Mouse (Mus musculus) hindbrain, embryonic 12.5 days (tissue): ENCODE data around the gene Stat4. TPM values are rescaled to one million over a fixed set of nuclear protein-coding genes. Genes with fewer than 3 reads are reported as not detected.
A peak's percentile ranks its signal among the peaks of the same experiment; 100 is the strongest.

ENCODE experiments used
- ATAC-seq: fragments of 200-750 bp; cut with Nextera tagmentation; 2 replicates; pipeline ENCODE4 v1.8.0; 2017; ENCODE audit warnings: moderate TSS enrichment; ENCODE audit not compliant: low FRiP score
- H3K27ac ChIP-seq: fragments of 300-500 bp; sonication (generic); 2 replicates; pipeline ENCODE4 v1.5.1; 2016; ENCODE audit warnings: mild to moderate bottlenecking
- H3K27me3 ChIP-seq: fragments of 300-500 bp; sonication (generic); 2 replicates; pipeline ENCODE4 v1.6.1; 2016; ENCODE audit warnings: mild to moderate bottlenecking
- H3K36me3 ChIP-seq: fragments of 300-500 bp; sonication (generic); 2 replicates; pipeline ENCODE4 v1.6.1; 2016; ENCODE audit warnings: mild to moderate bottlenecking
- H3K4me1 ChIP-seq: fragments of 300-500 bp; sonication (generic); 2 replicates; pipeline ENCODE4 v1.6.1; 2016
- H3K4me2 ChIP-seq: fragments of 300-500 bp; sonication (generic); replicated peaks from 2 replicates; pipeline ENCODE4 v1.6.1; 2016; ENCODE audit warnings: mild to moderate bottlenecking
- H3K4me3 ChIP-seq: fragments of 300-500 bp; sonication (generic); 2 replicates; pipeline ENCODE4 v1.5.1; 2016; ENCODE audit warnings: mild to moderate bottlenecking
- H3K9ac ChIP-seq: fragments of 300-500 bp; sonication (generic); 2 replicates; pipeline ENCODE4 v1.6.1; 2016; ENCODE audit warnings: mild to moderate bottlenecking, moderate library complexity
- H3K9me3 ChIP-seq: fragments of 300-500 bp; sonication (generic); replicated peaks from 2 replicates; pipeline ENCODE4 v1.6.1; 2016; ENCODE audit warnings: mild to moderate bottlenecking
- WGBS: fragments of 180-500 bp; shearing (Covaris S2); methylation state at CpG from one replicate; pipeline ENCODE4 v1.1.7; 2016; 5-methylcytosine and 5-hydroxymethylcytosine counted together
- polyA plus RNA-seq: library from polyadenylated mRNA; unstranded; fragments of >200 nt; fragmentation: Nextera tagmentation; extraction: Ambion mirVana; gene quantifications from 2 replicates; pipeline ENCODE4 v1.2.1, GENCODE M21; 2016

The Stat4 gene
- polyA plus RNA-seq, 1 experiment from 2014 or later = 0.88 TPM

GRCm38 (mm10) chr1:52079724-52080367 lies 92.9 kb downstream of the Stat4 start:
- H3K4me3 ChIP-seq = no peak overlapping the region
- no peaks in the 10 kb centered on the region for H3K9me3 ChIP-seq
- peak; percentile 89 for ATAC-seq
- H3K27ac ChIP-seq = no peak overlapping the region
- 8% methylated on average over 10 of the region's 10 CpGs for WGBS
- no peaks in the 10 kb centered on the region for H3K36me3 ChIP-seq
- H3K4me1 ChIP-seq = peaks cover 15% of the 10 kb centered on the region
- H3K4me2 ChIP-seq = peak overlapping the region; percentile 15; the same call in 1 of the 2 replicates
- H3K9ac ChIP-seq = no peak overlapping the region
- H3K27me3 ChIP-seq = no peaks in the 10 kb centered on the region

GRCm38 (mm10) chr1:52080375-52080774 lies 93.4 kb downstream of the Stat4 start:
- peak overlapping the region; percentile 15; the same call in 1 of the 2 replicates for H3K4me2 ChIP-seq
- no peak overlapping the region for H3K4me3 ChIP-seq
- no peaks in the 10 kb centered on the region for H3K27me3 ChIP-seq
- peaks cover 15% of the 10 kb centered on the region for H3K4me1 ChIP-seq
- H3K27ac ChIP-seq = no peak overlapping the region
- no peaks in the 10 kb centered on the region for H3K36me3 ChIP-seq
- no peak for ATAC-seq
- H3K9ac ChIP-seq = no peak overlapping the region
- no peaks in the 10 kb centered on the region for H3K9me3 ChIP-seq
- 7% methylated on average over 8 of the region's 8 CpGs for WGBS

GRCm38 (mm10) chr1:52086236-52086635 lies 99.3 kb downstream of the Stat4 start:
- Histone ChIP-seq H3K9me3 (no peaks in the 10 kb centered on the region), H3K27me3 (no peaks in the 10 kb centered on the region), H3K27ac (no peak overlapping the region), H3K4me2 (no peak overlapping the region), H3K4me3 (no peak overlapping the region), H3K36me3 (no peaks in the 10 kb centered on the region), H3K9ac (no peak overlapping the region), H3K4me1 (no peaks in the 10 kb centered on the region)
- WGBS = 47% methylated on average over 4 of the region's 4 CpGs
- ATAC-seq = no peak

- Histone ChIP-seq H3K9me3 (no peaks in the 10 kb centered on the region), H3K27me3 (no peaks in the 10 kb centered on the region), H3K4me3 (no peak overlapping the region), H3K9ac (no peak overlapping the region), H3K36me3 (no peaks in the 10 kb centered on the region), H3K4me2 (no peak overlapping the region), H3K4me1 (no peaks in the 10 kb centered on the region), H3K27ac (no peak overlapping the region)
- WGBS = 82% methylated on average over 1 of the region's 1 CpGs
- no peak for ATAC-seq
These were observed 100.2 kb downstream of the Stat4 start for GRCm38 (mm10) chr1:52087128-52087527.

- H3K27me3 ChIP-seq = no peaks in the 10 kb centered on the region
- no peak for ATAC-seq
- no peaks in the 10 kb centered on the region for H3K4me1 ChIP-seq
- WGBS = 67% methylated on average over 4 of the region's 4 CpGs
- no peaks in the 10 kb centered on the region for H3K9me3 ChIP-seq
- H3K27ac ChIP-seq = no peak overlapping the region
- no peaks in the 10 kb centered on the region for H3K36me3 ChIP-seq
- no peak overlapping the region for H3K4me3 ChIP-seq
- H3K4me2 ChIP-seq = no peak overlapping the region
- H3K9ac ChIP-seq = no peak overlapping the region
These were observed 101.7 kb downstream of the Stat4 start for GRCm38 (mm10) chr1:52088634-52089033.

GRCm38 (mm10) chr1:52098618-52099232 lies 111.8 kb downstream of the Stat4 start:
- ATAC-seq = no peak
- no peaks in the 10 kb centered on the region for H3K36me3 ChIP-seq
- no peaks in the 10 kb centered on the region for H3K9me3 ChIP-seq
- H3K9ac ChIP-seq = no peak overlapping the region
- H3K27me3 ChIP-seq = no peaks in the 10 kb centered on the region
- H3K4me2 ChIP-seq = no peak overlapping the region
- no peak overlapping the region for H3K27ac ChIP-seq
- 83% methylated on average over 3 of the region's 3 CpGs for whole genome bisulfite sequencing
- H3K4me1 ChIP-seq = no peaks in the 10 kb centered on the region
- H3K4me3 ChIP-seq = no peak overlapping the region

GRCm38 (mm10) chr1:52100496-52100895 lies 113.5 kb downstream of the Stat4 start:
- H3K27ac ChIP-seq = no peak overlapping the region
- H3K4me3 ChIP-seq = no peak overlapping the region
- H3K4me2 ChIP-seq = no peak overlapping the region
- H3K4me1 ChIP-seq = no peaks in the 10 kb centered on the region
- no peak for ATAC-seq
- no peaks in the 10 kb centered on the region for H3K36me3 ChIP-seq
- 73% methylated on average over 6 of the region's 6 CpGs for WGBS
- H3K9ac ChIP-seq = no peak overlapping the region
- no peaks in the 10 kb centered on the region for H3K9me3 ChIP-seq
- H3K27me3 ChIP-seq = no peaks in the 10 kb centered on the region

- no peak for ATAC-seq
- WGBS = 91% methylated on average over 8 of the region's 8 CpGs
These were observed 115.8 kb downstream of the Stat4 start for GRCm38 (mm10) chr1:52102795-52103194.

GRCm38 (mm10) chr1:52107206-52107605 lies 120.3 kb downstream of the Stat4 start:
- Histone ChIP-seq H3K27ac (no peak overlapping the region), H3K36me3 (no peaks in the 10 kb centered on the region), H3K4me1 (no peaks in the 10 kb centered on the region), H3K4me2 (no peak overlapping the region), H3K9ac (no peak overlapping the region), H3K4me3 (no peak overlapping the region), H3K9me3 (no peaks in the 10 kb centered on the region), H3K27me3 (no peaks in the 10 kb centered on the region)
- WGBS = 89% methylated on average over 11 of the region's 11 CpGs
- ATAC-seq = no peak

More at GRCm38 (mm10) chr1:52102795-52103194, 115.8 kb downstream of the Stat4 start:
- H3K9me3 ChIP-seq = no peaks in the 10 kb centered on the region
- no peaks in the 10 kb centered on the region for H3K4me1 ChIP-seq
- no peaks in the 10 kb centered on the region for H3K36me3 ChIP-seq
- H3K27me3 ChIP-seq = no peaks in the 10 kb centered on the region
- H3K4me2 ChIP-seq = no peak overlapping the region
- H3K4me3 ChIP-seq = no peak overlapping the region
- H3K9ac ChIP-seq = no peak overlapping the region
- H3K27ac ChIP-seq = no peak overlapping the region

GRCm38 (mm10) chr1:52111217-52111616 lies 124.3 kb downstream of the Stat4 start:
- no peaks in the 10 kb centered on the region for H3K27me3 ChIP-seq
- H3K4me1 ChIP-seq = peaks cover 5% of the 10 kb centered on the region
- H3K4me2 ChIP-seq = no peak overlapping the region
- no peak overlapping the region for H3K9ac ChIP-seq
- no peak overlapping the region for H3K27ac ChIP-seq
- no peak overlapping the region for H3K4me3 ChIP-seq
- H3K36me3 ChIP-seq = no peaks in the 10 kb centered on the region
- 68% methylated on average over 3 of the region's 3 CpGs for WGBS
- H3K9me3 ChIP-seq = no peaks in the 10 kb centered on the region
- ATAC-seq = no peak

- WGBS = 88% methylated on average over 1 of the region's 1 CpGs
- Histone ChIP-seq H3K4me2 (no peak overlapping the region), H3K36me3 (no peaks in the 10 kb centered on the region), H3K4me3 (no peak overlapping the region), H3K9me3 (no peaks in the 10 kb centered on the region), H3K4me1 (peaks cover 5% of the 10 kb centered on the region), H3K27ac (no peak overlapping the region), H3K9ac (no peak overlapping the region), H3K27me3 (no peaks in the 10 kb centered on the region)
- no peak for ATAC-seq
These were observed 125.4 kb downstream of the Stat4 start for GRCm38 (mm10) chr1:52112301-52112700.

- ATAC-seq = peak; percentile 46
These were observed 126.2 kb downstream of the Stat4 start for GRCm38 (mm10) chr1:52113067-52113665.

More at GRCm38 (mm10) chr1:52113067-52113665, 126.2 kb downstream of the Stat4 start:
- Histone ChIP-seq H3K36me3 (no peaks in the 10 kb centered on the region), H3K27me3 (no peaks in the 10 kb centered on the region), H3K4me3 (peak overlapping the region; percentile 31), H3K9ac (peak overlapping the region; percentile 63), H3K4me2 (peak overlapping the region; percentile 61), H3K9me3 (no peaks in the 10 kb centered on the region), H3K27ac (peak overlapping the region; percentile 83), H3K4me1 (peaks cover 5% of the 10 kb centered on the region)
- 22% methylated on average over 7 of the region's 7 CpGs for WGBS
